Mouse (Mus musculus) hindlimb bud, embryonic 11.5 days (tissue): Measurements from ENCODE around the gene Zscan4f.
"Not testable (repeated sequence)": the region's sequence is repeated elsewhere in the genome, so short reads cannot be mapped to it uniquely, and the experiment has no call there.

ENCODE experiments used
- DNase-seq: peaks from one replicate; pipeline ENCODE4 v3.0.0-alpha.2; 2012; ENCODE audit warnings: low read depth, low spot score; ENCODE audit errors: extremely low spot score

Zscan4f gene

DNA sequence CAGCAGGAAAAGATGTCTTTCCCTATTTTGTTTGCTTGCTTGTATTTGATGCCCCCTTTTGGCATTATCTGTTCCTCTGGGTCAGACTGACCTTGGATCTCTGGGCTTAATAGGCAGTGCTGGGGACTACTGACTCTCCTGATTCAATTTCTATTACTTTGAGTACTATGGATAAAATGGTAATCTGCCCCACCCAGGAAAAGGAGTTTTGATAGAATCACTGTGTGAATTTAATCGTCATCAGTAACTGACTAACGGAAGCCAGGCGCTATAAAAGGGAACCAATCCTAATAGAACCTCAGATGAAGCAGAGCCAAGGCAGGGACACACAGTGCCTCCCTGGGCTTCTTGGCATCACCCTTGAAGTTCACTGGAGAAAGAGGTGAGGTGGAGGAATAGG, at the start of gene Zscan4f:
Gene Zscan4f, plus strand, starts transcription at position 301 of the 400 bp plus-strand sequence.
- DNase-seq, result not testable (repeated sequence)

DNA sequence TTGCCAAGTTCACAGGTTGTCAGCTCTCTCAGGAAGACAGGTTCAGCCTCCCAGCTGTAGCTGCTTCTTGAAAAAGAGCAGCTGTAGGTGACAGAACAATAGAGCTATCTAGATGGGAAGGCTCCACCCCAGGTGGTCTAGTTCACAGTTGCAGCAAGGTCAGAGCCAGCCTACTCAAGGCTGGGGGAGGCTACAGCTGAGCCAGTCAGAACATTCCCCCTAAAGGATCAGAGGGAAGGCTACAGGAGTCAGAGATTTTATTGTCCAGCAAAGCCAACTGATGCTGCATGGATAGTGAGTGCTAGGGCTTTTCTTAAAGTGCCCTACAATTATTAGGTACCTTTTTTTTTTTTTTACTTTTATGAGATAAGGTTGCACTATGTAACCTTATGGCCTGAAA, 13.1 kb upstream of the Zscan4f start:
- not testable (repeated sequence) for DNase-seq
